Mouse (Mus musculus): ENCODE results near the gene Acad12.
"Not testable (repeated sequence)": the region's sequence is repeated elsewhere in the genome, so short reads cannot be mapped to it uniquely, and the experiment has no call there.

The Acad12 gene

DNA sequence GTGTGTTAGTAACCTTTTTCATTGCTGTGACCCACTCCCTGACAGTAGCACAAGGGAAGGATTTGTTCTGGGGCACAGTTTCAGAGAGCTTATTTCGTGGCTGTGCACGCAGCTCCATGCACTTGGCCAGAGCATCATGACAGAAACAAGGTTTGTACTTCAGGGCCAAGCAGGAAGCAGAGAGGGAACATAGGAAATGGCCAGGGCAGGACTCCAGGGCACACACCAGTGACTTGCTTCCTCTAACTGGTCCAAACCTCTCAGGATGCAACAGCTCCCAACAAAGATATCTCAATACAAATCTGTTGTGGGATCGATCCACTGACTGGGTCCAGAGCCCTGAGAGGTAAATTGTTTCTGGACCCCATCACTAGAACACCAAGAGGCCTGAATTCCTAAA is 3.8 kb downstream of the Acad12 start:
- DNase-seq (ENCODE audit: extremely low read depth, insufficient read length, low spot score) = not testable (repeated sequence)

GRCm38 (mm10) chr5:121612036-121612435 is 6.7 kb downstream of the Acad12 start:
- DNase-seq (ENCODE audit: extremely low read depth, insufficient read length, low spot score) = no peak

DNA sequence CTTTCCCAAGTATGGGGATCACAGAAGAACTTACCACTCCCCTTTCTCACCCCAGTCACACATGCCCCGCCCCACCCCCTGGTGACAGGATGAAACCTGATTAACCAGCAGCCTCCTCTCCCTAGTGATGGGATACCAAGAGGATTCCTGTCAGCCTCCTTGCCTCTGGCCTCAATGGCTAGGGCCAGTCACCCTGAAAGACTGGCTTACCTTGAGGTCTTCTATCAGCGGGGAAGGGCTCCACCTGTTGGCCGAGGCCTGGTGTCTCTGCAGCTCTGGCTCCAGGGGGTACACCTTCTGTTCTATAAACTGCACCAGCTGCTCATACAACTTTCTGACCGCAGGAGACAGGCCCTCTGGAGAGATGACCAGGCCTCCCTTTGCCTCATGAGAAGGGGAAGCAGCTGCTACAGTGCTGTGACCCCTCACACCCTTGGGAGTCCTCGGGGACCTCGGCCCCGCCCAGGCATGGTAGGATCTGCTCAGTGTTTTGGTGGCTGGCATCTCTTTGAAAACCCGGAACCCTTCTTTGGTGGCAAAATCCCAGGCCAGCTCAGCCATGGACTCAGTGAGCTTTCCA is 9.1 kb downstream of the Acad12 start:
- not testable (repeated sequence) for DNase-seq (ENCODE audit: extremely low read depth, insufficient read length, low spot score)

DNA sequence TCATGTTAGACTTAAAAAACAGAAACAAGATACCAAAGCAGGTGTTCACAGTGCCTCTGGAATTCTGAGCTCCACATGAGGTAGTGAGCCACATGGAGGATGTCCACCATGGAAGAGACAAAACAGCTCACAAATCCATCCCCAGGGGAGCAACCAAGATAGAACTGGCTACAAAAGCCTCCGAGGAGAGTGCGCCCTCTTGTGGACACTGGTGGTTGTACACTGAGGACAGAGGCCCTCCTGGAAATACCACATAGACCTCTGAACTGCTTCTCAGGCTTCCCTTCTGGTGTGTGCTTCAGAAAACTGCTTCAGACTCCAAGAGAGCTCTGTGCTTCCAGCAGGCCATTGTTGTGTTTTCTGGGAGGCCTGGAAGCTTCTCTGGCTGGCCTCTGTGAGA is 12.6 kb downstream of the Acad12 start:
- DNase-seq (ENCODE audit: extremely low read depth, insufficient read length, low spot score) = peak; percentile 36

- DNase-seq (ENCODE audit: extremely low read depth, insufficient read length, low spot score) = not testable (repeated sequence)
These were observed 14.9 kb downstream of the Acad12 start for GRCm38 (mm10) chr5:121603815-121604214.

GRCm38 (mm10) chr5:121601547-121602299 is 17.0 kb downstream of the Acad12 start:
- peak; percentile 43 for DNase-seq (ENCODE audit: extremely low read depth, insufficient read length, low spot score)

- no peak for DNase-seq (ENCODE audit: extremely low read depth, insufficient read length, low spot score)
These were observed 19.7 kb downstream of the Acad12 start for GRCm38 (mm10) chr5:121598871-121599610.

GRCm38 (mm10) chr5:121597991-121598537 is 20.7 kb downstream of the Acad12 start:
- DNase-seq (ENCODE audit: extremely low read depth, insufficient read length, low spot score) = no peak

- DNase-seq (ENCODE audit: extremely low read depth, insufficient read length, low spot score) = no peak
These were observed 21.4 kb downstream of the Acad12 start for GRCm38 (mm10) chr5:121597332-121597731.

GRCm38 (mm10) chr5:121596226-121596625 is 22.5 kb downstream of the Acad12 start:
- DNase-seq (ENCODE audit: extremely low read depth, insufficient read length, low spot score) = no peak

GRCm38 (mm10) chr5:121595758-121596157 is 23.0 kb downstream of the Acad12 start:
- DNase-seq (ENCODE audit: extremely low read depth, insufficient read length, low spot score) = no peak

DNA sequence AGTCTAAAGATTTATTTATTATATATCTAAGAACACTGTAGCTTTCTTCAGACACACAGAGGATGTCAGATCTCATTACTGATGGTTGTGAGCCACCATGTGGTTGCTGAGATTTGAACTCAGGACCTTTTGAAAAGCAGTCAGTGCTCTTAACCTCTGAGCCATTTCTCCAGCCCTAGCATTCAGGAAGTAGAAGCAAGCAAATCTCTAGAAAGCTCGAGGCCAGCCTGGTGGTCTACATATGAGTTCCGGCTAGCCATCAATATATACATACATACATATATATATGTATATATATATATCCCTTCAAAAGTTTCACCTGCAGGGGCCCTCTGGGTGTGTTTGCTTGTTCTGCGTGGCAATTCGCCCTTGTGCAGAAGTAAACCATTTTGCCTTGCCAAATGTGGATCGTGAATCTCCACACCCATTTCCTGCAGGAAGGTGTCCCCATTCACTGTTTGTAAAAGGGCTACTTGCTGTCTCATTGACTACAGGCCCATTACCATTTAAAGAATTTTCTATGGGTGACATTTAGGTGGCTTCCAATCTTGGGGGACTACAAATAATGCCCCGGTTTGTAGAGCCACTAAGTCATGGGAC is 23.9 kb downstream of the Acad12 start:
- no peak for DNase-seq (ENCODE audit: extremely low read depth, insufficient read length, low spot score)

GRCm38 (mm10) chr5:121593451-121594401 is 25.0 kb downstream of the Acad12 start, which contains the start of gene Aldh2:
TSS of gene Aldh2 (minus strand) at chr5:121593824.
- peak; percentile 91 for DNase-seq (ENCODE audit: extremely low read depth, insufficient read length, low spot score)

DNA sequence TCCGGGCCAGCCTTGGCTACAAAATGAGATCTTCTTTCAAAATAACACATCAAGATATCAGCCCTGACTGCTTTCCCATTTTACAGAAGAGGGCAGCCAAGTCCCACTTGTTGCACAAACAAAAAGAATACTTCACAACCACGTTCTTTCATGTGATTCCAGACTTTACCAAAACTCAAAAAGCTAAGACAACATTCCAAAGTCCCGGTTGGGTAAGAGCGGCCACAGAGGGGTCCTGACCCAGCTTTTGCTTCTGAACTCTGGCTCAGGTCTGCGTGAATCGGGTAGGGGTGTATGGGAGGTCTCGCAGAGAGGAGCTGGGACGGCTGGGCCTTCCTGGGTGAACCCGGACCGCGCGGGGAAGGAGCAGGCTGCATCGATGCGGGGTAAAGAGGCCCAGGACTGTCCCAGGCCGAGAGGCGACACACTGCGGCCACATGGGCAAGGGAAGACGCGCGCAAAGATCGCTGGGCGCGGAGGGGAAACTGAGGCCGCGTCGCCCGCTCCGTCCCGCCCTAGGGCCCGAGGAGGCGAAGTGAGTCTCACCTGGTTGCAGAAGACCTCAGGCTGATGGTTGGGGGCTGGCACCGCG is 25.8 kb downstream of the Acad12 start:
- DNase-seq (ENCODE audit: extremely low read depth, insufficient read length, low spot score) = no peak

GRCm38 (mm10) chr5:121592064-121592815 is 26.5 kb downstream of the Acad12 start:
- DNase-seq (ENCODE audit: extremely low read depth, insufficient read length, low spot score) = peak; percentile 28

- DNase-seq (ENCODE audit: extremely low read depth, insufficient read length, low spot score) = no peak
These were observed 27.2 kb downstream of the Acad12 start for GRCm38 (mm10) chr5:121591417-121592063.

DNA sequence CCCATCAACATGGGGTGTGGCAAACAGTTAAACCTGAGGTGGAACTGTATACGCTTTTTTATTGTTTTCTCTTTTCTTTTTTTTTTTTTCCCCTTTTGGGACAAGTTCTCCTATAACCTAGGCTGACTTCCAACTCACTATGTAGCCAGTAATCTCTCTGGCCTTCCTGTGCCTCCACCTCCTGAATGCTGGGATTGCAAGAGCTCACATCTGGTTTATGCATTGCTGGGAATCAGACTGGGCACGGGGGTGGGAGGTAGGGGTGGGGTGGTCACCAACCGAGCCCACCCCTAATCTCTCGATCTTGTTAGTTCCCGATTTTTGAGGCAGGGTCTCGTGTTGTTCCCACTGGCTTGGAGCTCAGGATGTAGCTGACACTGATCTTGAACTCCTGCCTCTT is 28.8 kb downstream of the Acad12 start:
- no peak for DNase-seq (ENCODE audit: extremely low read depth, insufficient read length, low spot score)

GRCm38 (mm10) chr5:121586400-121587039 is 32.2 kb downstream of the Acad12 start:
- no peak for DNase-seq (ENCODE audit: extremely low read depth, insufficient read length, low spot score)
